Mouse (Mus musculus) c-Kit-positive CD71-positive TER-119-negative erythroid progenitor cells, embryonic 14.5 days (primary cell): ENCODE results near the gene Mrpl30.

Experiments
- DNase-seq: peaks from one replicate; pipeline ENCODE4 v3.0.0-alpha.2; 2013; ENCODE audit warnings: low read depth

The Mrpl30 gene

DNA sequence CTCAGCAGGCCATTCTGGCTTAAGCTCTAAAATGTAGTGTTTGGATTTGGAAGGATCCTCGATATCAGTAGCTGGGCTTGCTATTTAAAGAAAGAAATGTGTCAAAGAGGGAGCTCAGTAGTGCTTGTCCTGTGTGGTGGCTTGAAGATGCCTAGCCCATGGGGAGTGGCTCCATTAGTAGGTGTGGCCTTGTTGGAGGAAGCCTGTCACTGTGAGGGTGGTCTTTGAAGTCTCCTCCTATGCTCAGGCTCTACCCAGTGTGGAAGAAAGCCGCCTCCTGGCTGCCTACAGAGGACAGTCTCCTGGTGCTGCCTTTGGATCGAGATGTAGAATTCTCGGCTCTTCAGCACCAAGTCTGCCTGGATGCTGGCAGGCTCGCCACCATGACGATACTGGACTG is 10.0 kb downstream of the Mrpl30 start:
- DNase-seq, result no peak

DNA sequence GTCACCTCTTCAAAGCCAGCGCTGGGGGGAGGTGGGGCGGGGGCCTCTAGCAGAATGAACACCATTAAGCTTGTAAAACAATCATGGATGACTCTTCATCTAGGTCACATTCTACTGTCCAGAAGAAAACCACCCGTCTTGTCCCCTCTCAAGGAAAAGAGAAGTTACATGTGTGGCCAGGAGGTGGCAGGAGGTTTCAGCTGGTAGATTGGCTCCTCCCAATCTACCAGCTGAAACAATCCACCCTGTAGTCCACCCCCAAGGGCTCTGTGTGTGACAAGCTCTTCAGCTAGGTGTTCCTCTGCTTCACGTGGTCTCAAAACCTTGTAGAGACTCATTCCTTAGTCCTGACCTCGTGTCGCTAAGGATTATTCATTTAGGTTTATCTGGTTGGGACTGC is 12.9 kb downstream of the Mrpl30 start:
- peak; percentile 24 for DNase-seq

DNA sequence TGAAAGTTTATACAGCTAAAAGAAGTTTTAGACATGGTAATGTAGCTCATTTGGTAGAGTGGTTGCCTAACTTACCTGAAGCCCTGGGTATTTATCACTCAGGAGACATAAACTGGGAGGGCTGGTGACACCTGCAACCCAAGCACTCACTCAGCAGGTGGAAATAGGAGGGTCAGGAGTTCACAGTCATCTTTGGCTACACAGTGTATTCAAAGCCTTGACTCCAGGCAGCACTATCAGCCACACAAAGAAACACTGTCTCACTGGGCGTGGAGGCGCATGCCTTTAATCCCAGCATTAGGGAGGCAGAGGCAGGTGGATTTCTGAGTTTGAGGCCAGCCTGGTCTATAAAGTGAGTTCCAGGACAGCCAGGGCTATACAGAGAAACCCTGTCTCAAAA is 22.5 kb downstream of the Mrpl30 start:
- DNase-seq, result no peak

DNA sequence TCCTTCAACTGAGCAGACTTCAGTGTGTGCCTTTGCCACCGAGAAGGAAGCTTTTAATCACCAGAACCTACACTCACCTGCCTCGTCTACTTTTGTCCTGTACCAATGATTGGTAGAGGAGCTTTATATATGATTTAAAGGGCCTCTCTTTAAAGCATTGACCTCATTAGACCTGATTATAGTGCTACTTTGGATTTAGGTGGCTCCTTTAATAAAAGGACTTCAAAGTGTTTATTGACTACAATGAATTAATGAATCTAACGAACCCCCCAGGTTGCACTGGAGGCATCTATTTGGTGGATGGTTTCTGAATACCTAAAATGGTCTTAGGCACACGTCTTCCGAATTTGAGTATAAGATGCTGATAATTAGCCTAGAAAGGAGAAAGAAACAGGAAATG is 26.1 kb downstream of the Mrpl30 start, which contains the start of gene Lyg2:
Gene Lyg2, minus strand, starts transcription at position 101 of the 400 bp plus-strand sequence.
- DNase-seq, result no peak

DNA sequence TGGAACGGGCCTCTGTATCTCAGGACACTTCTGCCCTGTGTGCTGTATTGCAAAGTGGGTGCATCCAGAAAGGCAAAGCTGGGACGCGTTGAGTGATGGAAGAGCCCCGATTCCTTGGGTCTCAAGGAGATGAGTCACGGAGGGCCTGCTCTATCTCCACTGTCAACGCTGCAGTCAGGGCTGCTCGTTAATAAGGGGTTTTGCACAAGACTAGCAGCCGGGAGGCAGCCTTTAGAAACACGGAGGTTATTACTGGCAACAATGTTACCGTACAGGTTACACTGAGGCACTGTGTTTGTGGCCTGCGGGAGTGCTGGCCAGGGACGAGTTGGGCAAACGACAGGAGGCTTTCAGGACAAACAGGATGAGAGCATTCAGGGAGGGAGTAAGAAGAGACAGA is 27.4 kb downstream of the Mrpl30 start:
- no peak for DNase-seq

DNA sequence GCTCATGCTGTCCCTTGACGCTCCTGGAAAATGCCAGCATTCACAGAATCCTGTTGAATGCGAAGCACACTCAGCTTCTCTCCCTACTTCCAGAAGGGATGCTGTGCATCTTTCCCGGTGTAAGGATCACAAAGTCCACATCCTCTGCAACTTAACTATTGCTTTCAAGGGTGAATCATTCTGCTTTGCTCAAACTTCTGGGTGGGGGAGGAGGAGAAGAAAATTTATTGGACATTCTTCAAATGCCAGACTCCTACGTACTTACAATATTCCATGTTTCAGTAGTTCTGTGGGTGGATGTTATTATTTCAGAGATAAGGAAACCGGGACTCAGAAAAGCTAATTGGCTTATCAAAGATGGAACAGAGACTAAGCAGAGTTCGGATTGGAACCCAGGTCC is 27.8 kb downstream of the Mrpl30 start:
- no peak for DNase-seq

DNA sequence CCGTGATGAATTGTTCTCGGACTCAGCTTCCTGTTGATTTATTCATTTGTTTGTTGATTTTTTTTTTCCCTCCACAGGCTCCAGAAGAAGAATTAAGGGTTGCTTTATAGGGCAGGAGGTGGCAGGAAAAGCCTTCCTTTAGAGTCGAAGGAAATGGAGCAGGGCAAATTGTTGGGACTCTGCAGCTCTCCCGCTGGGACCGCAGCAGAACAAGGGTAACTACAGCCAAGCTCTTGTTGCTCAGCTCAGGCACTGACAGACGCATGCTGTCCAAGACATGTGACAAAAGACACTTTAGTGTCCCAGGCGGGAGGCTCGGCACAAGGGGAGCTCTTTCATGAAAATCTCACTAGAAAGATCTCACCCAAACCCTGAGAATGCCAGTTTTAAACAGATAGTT is 32.3 kb downstream of the Mrpl30 start:
- no peak for DNase-seq

DNA sequence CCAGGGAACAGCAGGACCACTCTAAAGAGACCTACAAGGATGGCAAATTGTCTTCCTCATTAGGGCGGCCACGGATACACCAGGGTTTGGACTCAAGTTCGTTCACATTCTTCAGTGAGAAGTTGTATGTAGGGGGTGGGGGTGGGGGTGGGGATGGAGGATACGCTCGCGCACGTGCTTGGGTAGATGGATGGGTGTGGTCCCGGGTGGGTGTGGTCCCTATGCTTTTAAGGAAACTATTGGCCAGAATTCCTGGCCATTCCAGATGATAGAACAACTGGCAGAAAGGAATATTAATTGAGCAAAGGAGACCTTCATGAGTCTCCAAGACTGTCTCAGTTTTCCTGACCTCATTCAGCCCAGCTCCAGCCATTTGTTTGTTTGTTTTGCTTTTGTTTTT is 35.7 kb downstream of the Mrpl30 start:
- no peak for DNase-seq

DNA sequence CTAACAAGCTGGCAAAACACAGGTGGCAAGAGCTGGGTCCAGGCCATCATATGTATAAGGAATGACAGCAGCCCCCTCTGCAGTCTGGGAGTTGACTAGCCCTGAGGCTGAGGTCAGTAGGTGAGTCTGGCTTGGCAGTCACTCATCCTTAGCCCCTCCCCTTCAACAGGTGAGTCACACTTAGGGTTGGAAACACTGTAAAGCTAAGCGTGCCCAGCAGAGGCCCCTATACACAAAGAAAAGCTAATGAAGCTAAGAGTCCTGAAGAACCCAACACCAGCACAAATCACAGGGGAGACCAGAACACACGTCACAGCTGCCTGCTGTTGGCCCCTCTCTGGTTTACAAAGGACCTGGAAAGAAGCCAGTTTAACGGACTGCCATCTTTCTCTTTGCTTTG is 41.5 kb downstream of the Mrpl30 start:
- DNase-seq, result no peak
